Mouse (Mus musculus) forebrain, embryonic 13.5 days (tissue): ENCODE measurements around the gene Marcks. TPM values are rescaled to one million over a fixed set of nuclear protein-coding genes. Genes with fewer than 3 reads are reported as not detected.
A peak's percentile ranks its signal among the peaks of the same experiment; 100 is the strongest.

Experiments
- ATAC-seq: fragments of 200-750 bp; cut with Nextera tagmentation; 2 replicates; pipeline ENCODE4 v1.8.0; 2017
- H3K27ac ChIP-seq: fragments of 300-500 bp; sonication (generic); 2 replicates; pipeline ENCODE4 v1.5.1; 2015; ENCODE audit warnings: inconsistent platforms, mild to moderate bottlenecking, moderate library complexity
- H3K27me3 ChIP-seq: fragments of 300-500 bp; sonication (generic); 2 replicates; pipeline ENCODE4 v1.6.1; 2015; ENCODE audit warnings: mild to moderate bottlenecking, inconsistent platforms
- H3K36me3 ChIP-seq: fragments of 300-500 bp; sonication (generic); 2 replicates; pipeline ENCODE4 v1.6.1; 2015; ENCODE audit warnings: mild to moderate bottlenecking, inconsistent platforms; ENCODE audit not compliant: poor library complexity, severe bottlenecking
- H3K4me1 ChIP-seq: fragments of 300-500 bp; sonication (generic); 2 replicates; pipeline ENCODE4 v1.6.1; 2015; ENCODE audit warnings: inconsistent platforms
- H3K4me2 ChIP-seq: fragments of 300-500 bp; sonication (generic); 2 replicates; pipeline ENCODE4 v1.6.1; 2015; ENCODE audit warnings: inconsistent platforms, mild to moderate bottlenecking, moderate library complexity
- H3K4me3 ChIP-seq: fragments of 300-500 bp; sonication (generic); 2 replicates; pipeline ENCODE4 v1.5.1; 2015; ENCODE audit warnings: mild to moderate bottlenecking, inconsistent platforms
- H3K9ac ChIP-seq: fragments of 300-500 bp; sonication (generic); 2 replicates; pipeline ENCODE4 v1.6.1; 2015; ENCODE audit warnings: mild to moderate bottlenecking, inconsistent platforms
- H3K9me3 ChIP-seq: fragments of 300-500 bp; sonication (generic); replicated peaks from 2 replicates; pipeline ENCODE4 v1.6.1; 2016; ENCODE audit warnings: inconsistent platforms
- WGBS: fragments of 180-500 bp; shearing (Covaris S2); methylation state at CpG from one replicate; pipeline ENCODE4 v1.1.7; 2015; 5-methylcytosine and 5-hydroxymethylcytosine counted together
- polyA plus RNA-seq: library from polyadenylated mRNA; unstranded; fragments of >200 nt; fragmentation: Nextera tagmentation; extraction: Ambion mirVana; gene quantifications from 2 replicates; pipeline ENCODE4 v1.2.1, GENCODE M21; 2015

The Marcks gene
- 282 and 289 TPM in 2 replicates for polyA plus RNA-seq

DNA sequence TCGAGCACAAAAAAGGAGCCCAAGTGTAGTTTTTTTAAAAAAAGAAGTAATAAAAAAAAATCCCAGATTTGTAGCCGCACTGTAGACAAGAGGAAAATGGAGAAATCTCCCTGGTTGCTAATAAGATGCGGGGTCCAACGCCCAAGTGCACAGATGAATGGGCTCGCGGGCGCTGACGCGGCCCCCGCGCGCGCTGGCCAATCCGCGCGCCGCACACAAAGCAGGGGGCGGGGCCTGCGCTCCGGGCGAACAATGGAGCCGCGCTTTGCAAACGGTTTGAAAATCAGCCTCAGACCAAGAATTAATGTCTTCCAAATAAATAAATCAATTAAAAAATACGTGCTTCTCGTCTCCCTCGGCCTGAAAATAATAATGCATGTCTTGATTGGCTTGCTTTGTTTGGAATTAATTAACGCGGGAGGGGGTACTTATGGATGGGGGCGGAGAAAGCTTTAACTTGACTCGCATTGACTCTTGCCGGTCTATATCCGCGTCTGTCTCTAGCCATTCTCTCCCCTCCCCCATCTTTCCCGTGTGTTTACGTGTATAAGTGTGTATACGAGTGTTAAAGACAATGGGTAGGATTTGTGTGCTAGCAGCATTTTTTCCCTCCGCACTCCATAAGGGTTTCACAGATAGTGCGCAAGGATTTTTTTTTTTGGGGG is at the start of gene Marcks:
Gene Marcks, minus strand, starts transcription at position 143 of the 665 bp plus-strand sequence.
- H3K36me3 ChIP-seq = peaks cover 22% of the 10 kb centered on the region
- no peaks in the 10 kb centered on the region for H3K27me3 ChIP-seq
- peak within 1 kb of the TSS; percentile 100 for H3K9ac ChIP-seq
- peaks cover 19% of the 10 kb centered on the region for H3K4me1 ChIP-seq
- peak within 1 kb of the TSS; percentile 69 for H3K4me2 ChIP-seq
- no peaks in the 10 kb centered on the region for H3K9me3 ChIP-seq
- peak within 1 kb of the TSS; percentile 100 for H3K27ac ChIP-seq
- peak within 1 kb of the TSS; percentile 99 for H3K4me3 ChIP-seq
- peak; percentile 64 for ATAC-seq
- under 1% methylated on average over 39 of the region's 39 CpGs for WGBS

DNA sequence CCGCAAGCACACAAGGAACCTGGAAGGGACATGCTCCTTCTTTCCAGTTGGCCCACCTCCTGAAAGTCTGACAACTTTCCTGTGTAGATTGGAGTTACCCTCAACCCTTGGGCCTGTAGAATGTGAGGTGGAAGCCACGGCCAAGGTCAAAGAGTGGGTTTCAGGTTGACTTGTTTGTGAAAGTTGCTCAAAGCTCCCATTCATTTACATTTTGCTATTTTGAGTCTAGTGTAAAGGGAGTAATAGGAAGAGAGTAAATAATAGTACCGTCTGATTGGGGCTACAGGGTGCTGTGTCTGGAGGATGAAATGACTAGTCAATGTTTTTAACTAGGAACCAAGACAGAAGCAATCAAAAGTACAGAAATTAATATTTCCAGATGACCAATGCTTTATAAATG is 38.4 kb upstream of the Marcks start:
- Histone ChIP-seq H3K4me1 (peaks cover 7% of the 10 kb centered on the region), H3K4me2 (no peak overlapping the region), H3K27ac (no peak overlapping the region), H3K9me3 (no peaks in the 10 kb centered on the region; the same call in 1 of the 2 replicates), H3K4me3 (no peak overlapping the region), H3K27me3 (no peaks in the 10 kb centered on the region), H3K9ac (no peak overlapping the region), H3K36me3 (no peaks in the 10 kb centered on the region)
- 94% methylated on average over 3 of the region's 3 CpGs for WGBS
- no peak for ATAC-seq

DNA sequence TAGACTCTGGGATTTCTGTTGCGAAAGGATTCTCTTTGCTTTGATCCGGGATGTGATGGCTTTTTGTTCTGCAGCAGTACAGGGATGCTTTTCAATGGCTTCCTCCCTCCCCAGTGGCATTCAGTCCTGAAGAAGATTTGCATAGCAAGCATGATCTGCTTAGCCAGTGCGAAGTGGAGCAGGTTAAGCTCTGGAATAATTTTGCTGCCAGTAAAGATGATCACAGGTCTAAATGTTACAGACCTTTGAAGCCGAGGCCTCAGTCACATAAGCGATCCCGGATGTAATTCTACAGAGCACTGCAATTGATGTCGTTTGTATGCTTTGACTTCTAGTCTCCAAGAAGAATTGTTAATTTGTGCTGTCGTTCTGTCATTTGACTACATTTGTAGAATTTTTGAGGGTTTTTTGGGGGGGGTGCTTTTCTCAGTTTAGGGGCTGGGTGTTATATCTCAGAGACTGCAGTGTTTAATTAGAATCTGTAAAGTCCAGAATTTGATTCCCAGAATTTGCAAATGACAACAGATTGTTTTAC is 33.8 kb upstream of the Marcks start:
- no peak overlapping the region for H3K4me3 ChIP-seq
- no peaks in the 10 kb centered on the region; the same call in 1 of the 2 replicates for H3K9me3 ChIP-seq
- H3K4me1 ChIP-seq = peaks cover 24% of the 10 kb centered on the region
- H3K27me3 ChIP-seq = no peaks in the 10 kb centered on the region
- 0 out of 2 replicates have a peak, but pooled peaks have one; percentile 14 for ATAC-seq
- no peaks in the 10 kb centered on the region for H3K36me3 ChIP-seq
- H3K27ac ChIP-seq = no peak overlapping the region
- 43% methylated on average over 8 of the region's 8 CpGs for WGBS
- no peak overlapping the region for H3K4me2 ChIP-seq
- no peak overlapping the region for H3K9ac ChIP-seq

DNA sequence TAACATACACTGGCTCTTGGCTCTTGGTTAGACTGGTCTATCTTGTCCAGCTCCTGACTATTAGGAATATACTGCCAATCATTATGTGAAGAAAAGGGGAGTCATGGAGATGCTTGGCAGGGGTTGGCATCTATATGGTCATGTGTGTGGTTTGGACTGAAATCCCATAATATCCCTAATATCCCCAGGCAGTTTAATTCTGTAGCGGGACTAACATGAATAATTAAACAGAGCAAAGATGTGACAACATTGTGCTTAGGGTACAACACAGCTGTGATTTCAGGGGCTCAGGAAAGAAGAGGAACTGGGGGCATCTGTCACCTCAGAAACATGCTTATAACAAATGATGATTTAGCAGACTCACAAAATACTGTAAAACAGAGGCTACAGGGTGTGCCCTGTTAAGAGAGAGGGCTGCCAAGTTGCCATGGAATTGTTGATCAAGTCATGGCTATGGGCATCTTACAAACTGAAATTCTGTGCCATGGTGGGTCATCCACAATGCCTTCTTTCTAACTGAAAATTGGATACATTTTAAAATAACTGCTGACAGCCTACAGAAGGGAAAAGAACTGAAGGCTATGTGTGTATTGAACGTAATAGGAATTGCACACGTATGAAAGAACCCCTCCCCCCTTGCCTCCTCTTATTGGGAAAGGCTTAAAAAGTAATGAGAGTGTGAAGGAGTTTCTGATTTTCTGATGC is 33.1 kb upstream of the Marcks start:
- Histone ChIP-seq H3K4me3 (no peak overlapping the region), H3K4me2 (no peak overlapping the region), H3K27me3 (no peaks in the 10 kb centered on the region), H3K9me3 (no peaks in the 10 kb centered on the region; the same call in 1 of the 2 replicates), H3K36me3 (no peaks in the 10 kb centered on the region), H3K9ac (no peak overlapping the region), H3K4me1 (peaks cover 24% of the 10 kb centered on the region), H3K27ac (no peak overlapping the region)
- ATAC-seq = peak; percentile 85
- WGBS = 40% methylated on average over 3 of the region's 3 CpGs

DNA sequence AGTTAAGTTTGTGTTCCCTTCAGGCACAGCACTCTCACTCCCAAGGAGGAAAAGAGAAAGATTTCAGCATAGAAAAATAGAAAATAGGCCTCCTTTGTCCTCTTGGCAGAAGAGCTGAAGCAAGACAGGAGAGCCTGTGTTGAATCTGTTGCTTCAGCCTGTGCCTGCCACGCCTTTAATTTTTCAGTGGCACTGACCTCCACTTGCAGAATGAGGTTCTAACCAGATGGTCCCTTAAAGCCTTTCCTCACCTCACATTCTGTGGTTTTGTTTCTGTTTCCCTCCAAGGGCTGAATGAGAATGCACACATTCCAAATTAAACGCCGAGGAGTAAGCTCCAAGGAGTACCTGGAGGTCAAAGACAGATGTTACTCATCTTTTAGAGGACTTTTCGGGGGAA is 32.2 kb upstream of the Marcks start:
- Histone ChIP-seq H3K9ac (no peak overlapping the region), H3K27ac (no peak overlapping the region), H3K4me1 (peaks cover 24% of the 10 kb centered on the region), H3K9me3 (no peaks in the 10 kb centered on the region; the same call in 1 of the 2 replicates), H3K27me3 (no peaks in the 10 kb centered on the region), H3K36me3 (no peaks in the 10 kb centered on the region), H3K4me3 (no peak overlapping the region), H3K4me2 (no peak overlapping the region)
- WGBS = 77% methylated on average over 4 of the region's 4 CpGs
- ATAC-seq = no peak

DNA sequence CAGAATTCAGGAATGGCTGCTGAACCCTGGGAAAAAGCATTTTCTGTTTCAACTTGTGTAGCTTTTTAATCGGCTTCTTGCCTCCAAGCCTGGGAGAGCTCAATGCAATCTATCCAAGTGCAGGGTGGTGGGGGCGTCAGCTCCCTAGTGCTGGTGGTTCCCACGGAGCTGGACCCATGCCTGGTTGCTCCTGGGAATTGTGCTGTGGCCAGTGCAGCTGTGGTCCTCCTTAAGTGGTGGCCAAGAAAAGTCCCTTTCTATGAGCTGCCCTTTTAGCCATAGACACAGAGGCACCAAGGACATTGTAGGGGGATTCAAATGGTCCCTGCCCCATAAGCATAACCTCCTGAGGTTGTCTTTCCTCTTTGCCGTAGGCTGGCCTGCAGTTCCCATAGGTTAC is 31.7 kb upstream of the Marcks start:
- no peak overlapping the region for H3K27ac ChIP-seq
- no peak overlapping the region for H3K4me2 ChIP-seq
- H3K9ac ChIP-seq = no peak overlapping the region
- H3K9me3 ChIP-seq = no peaks in the 10 kb centered on the region; the same call in 1 of the 2 replicates
- no peaks in the 10 kb centered on the region for H3K36me3 ChIP-seq
- H3K27me3 ChIP-seq = no peaks in the 10 kb centered on the region
- no peak overlapping the region for H3K4me3 ChIP-seq
- peaks cover 24% of the 10 kb centered on the region for H3K4me1 ChIP-seq
- 84% methylated on average over 4 of the region's 4 CpGs for WGBS
- no peak for ATAC-seq

DNA sequence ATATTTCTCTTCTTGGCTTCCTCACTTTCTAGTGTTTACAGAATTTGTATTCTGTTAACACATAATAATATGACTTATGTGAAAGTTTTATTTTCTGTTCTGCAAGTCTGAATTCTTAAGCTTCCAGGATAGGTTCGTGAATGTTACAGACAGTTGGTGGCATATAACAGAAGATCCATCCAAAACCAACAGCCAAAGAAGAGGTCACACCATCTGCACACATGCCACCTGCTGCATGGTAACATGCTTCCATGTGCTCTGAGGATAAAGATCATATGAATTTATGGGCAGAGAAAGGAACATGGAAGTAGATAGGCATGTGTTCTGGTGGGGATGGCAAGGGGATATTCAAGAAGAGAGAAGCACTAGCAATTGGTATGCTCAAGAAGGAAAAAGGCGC is 28.8 kb upstream of the Marcks start:
- Histone ChIP-seq H3K27ac (no peak overlapping the region), H3K36me3 (no peaks in the 10 kb centered on the region), H3K4me3 (no peak overlapping the region), H3K4me1 (peaks cover 21% of the 10 kb centered on the region), H3K27me3 (no peaks in the 10 kb centered on the region), H3K9me3 (no peaks in the 10 kb centered on the region), H3K4me2 (no peak overlapping the region), H3K9ac (no peak overlapping the region)
- ATAC-seq = peak; percentile 11; the same call in 1 of the 2 replicates
- WGBS = 92% methylated on average over 2 of the region's 2 CpGs

DNA sequence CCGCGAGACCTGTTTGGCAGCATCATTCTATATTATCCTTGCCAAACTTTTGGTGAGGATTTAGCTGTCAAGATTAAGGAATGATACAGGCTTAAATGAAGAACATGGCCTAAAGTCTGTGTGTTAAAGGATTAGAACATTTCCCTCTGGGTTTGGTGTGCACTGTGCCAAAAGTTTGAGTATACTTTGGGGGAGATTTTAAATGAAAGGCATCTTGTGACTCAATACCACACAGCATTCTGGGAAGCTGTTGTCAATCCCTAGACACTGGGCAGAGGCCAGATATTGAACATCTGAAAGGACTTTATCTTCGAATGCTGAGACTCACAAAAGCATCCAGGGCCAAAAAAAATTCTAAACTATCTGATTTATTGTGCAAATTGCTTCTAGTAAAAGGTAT is 21.0 kb upstream of the Marcks start:
- Histone ChIP-seq H3K9me3 (no peaks in the 10 kb centered on the region), H3K4me2 (no peak overlapping the region)

DNA sequence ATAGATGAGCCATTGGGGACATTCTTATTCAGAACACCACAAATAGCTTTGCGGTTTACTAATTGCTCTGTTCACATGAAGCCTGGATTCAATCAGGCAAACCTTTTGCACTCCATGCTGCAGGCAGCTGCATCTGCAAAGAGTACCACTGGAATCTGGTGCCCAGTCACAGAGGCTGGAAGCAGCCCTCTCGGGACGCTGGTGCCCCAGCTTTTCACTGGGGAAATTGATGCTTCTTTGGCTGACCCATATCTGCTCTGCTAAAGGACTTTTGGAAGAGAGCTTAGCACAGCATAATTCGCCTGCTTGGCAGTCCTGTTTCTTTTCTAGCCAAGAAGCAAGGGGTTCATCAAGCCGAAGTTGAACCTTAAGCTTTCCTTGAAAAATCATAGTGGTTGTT is 18.4 kb upstream of the Marcks start:
- WGBS = 81% methylated on average over 5 of the region's 5 CpGs
- no peak overlapping the region for H3K4me3 ChIP-seq
- no peaks in the 10 kb centered on the region for H3K9me3 ChIP-seq
- no peak overlapping the region for H3K9ac ChIP-seq
- H3K4me1 ChIP-seq = no peaks in the 10 kb centered on the region
- ATAC-seq = no peak
- H3K36me3 ChIP-seq = no peaks in the 10 kb centered on the region
- H3K27me3 ChIP-seq = no peaks in the 10 kb centered on the region
- no peak overlapping the region for H3K4me2 ChIP-seq
- H3K27ac ChIP-seq = no peak overlapping the region

More for the DNA sequence above, 21.0 kb upstream of the Marcks start:
- Histone ChIP-seq H3K27me3 (no peaks in the 10 kb centered on the region), H3K9ac (no peak overlapping the region), H3K4me3 (no peak overlapping the region), H3K27ac (no peak overlapping the region), H3K36me3 (no peaks in the 10 kb centered on the region), H3K4me1 (no peaks in the 10 kb centered on the region)
- no peak for ATAC-seq
- WGBS = 84% methylated on average over 3 of the region's 3 CpGs

DNA sequence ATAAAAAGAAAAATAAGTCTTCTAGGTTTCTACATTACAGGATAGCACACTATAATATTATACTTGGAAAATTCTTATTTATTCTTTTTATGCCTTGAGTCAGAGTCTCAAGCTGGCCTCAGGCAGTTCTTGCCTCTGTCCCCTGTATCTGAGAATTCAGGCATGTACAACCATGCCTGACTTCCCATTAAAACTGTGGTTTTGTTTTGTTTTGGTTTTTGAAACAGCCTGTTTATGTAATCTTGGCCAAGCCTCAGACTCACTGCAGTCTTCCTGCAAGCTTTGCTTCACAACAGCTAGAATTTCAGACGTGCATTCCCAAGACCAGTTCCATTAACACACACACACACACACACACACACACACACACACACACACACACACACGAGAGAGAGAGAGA is 16.4 kb upstream of the Marcks start:
- H3K27me3 ChIP-seq = no peaks in the 10 kb centered on the region
- no peaks in the 10 kb centered on the region for H3K36me3 ChIP-seq
- WGBS = 41% methylated on average over 2 of the region's 2 CpGs
- no peak overlapping the region for H3K4me2 ChIP-seq
- H3K4me1 ChIP-seq = no peaks in the 10 kb centered on the region
- H3K9ac ChIP-seq = no peak overlapping the region
- no peak for ATAC-seq
- H3K4me3 ChIP-seq = no peak overlapping the region
- no peak overlapping the region for H3K27ac ChIP-seq
- no peaks in the 10 kb centered on the region for H3K9me3 ChIP-seq

DNA sequence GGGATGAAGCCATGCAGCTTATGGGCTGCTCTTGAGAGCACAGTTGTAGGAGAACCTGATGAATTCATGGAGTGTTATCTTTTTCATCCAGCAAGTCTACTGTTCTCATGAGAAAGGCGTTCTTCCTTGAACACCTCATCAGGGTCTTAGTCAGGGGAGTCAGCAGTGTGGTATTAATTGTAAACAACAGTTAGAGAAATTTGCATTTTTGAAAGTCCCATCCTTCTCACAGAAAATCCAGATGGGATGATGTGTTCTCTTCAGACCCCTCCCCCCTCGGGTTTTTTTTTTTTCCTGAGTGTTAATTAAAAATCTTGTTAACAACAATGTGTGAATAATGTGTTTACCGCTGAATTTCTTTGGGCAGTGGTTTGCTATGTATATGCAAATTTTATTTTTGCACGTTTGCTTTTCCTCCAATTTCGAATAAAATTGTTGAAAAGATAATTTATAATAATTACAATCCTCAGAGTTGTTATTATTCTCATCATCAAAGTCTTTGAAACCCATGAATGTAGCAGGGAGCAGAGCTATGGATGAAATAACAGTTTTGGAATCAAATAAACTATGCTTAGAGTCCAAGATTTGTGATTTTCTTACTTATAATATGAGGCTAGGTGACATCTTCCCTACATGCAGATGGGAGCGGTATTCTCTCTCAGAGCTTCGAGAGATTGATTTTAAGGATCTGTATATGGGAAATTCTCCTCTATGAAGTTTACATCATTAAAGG is 13.0 kb upstream of the Marcks start:
- Histone ChIP-seq H3K9ac (no peak overlapping the region), H3K27ac (no peak overlapping the region; the same call in 1 of the 2 replicates), H3K27me3 (no peaks in the 10 kb centered on the region), H3K9me3 (no peaks in the 10 kb centered on the region), H3K4me2 (no peak overlapping the region), H3K36me3 (no peaks in the 10 kb centered on the region), H3K4me1 (no peaks in the 10 kb centered on the region), H3K4me3 (no peak overlapping the region)
- peak; percentile 67; the same call in 1 of the 2 replicates for ATAC-seq
- 76% methylated on average over 7 of the region's 7 CpGs for WGBS

DNA sequence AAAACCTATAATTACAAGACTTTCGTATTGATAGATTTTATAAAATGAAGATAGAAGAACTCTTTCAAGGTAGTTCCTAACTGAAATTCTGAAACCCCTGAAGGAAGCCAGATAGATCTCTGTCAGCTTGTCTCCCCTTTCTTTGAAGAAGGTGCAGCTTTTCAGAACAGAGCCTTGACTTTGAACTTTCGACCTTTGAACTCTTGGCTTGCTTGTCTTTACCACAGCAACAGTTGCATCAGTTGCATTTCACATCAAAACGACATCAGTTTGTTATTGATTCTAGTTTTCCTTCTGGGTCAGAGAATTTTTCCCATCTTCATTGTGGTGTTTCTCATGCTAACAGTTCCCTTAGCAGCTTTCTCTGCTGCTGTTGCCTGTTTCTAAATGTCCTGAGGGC is 9.3 kb upstream of the Marcks start:
- WGBS = 77% methylated on average over 3 of the region's 3 CpGs
- Histone ChIP-seq H3K4me2 (no peak overlapping the region), H3K4me3 (no peak overlapping the region), H3K27me3 (no peaks in the 10 kb centered on the region), H3K27ac (no peak overlapping the region), H3K36me3 (no peaks in the 10 kb centered on the region), H3K9me3 (no peaks in the 10 kb centered on the region), H3K4me1 (no peaks in the 10 kb centered on the region), H3K9ac (no peak overlapping the region)
- no peak for ATAC-seq
